Mouse (Mus musculus) neural tube, embryonic 14.5 days (tissue): ENCODE results near the gene Gm21244. TPM values are rescaled to one million over a fixed set of nuclear protein-coding genes. Genes with fewer than 3 reads are reported as not detected.
"Not testable (repeated sequence)": the region's sequence is repeated elsewhere in the genome, so short reads cannot be mapped to it uniquely, and the experiment has no call there.

Experiments used
- ATAC-seq: fragments of 200-750 bp; cut with Nextera tagmentation; 2 replicates; pipeline ENCODE4 v1.8.0; 2017; ENCODE audit warnings: low read depth, mild to moderate bottlenecking, moderate TSS enrichment, moderate library complexity
- H3K27ac ChIP-seq: fragments of 300-500 bp; sonication (generic); 2 replicates; pipeline ENCODE4 v1.5.1; 2014; ENCODE audit warnings: low read depth, mild to moderate bottlenecking, control low read depth, low read length, moderate library complexity, mixed read lengths
- H3K27me3 ChIP-seq: fragments of 300-500 bp; sonication (generic); 2 replicates; pipeline ENCODE4 v1.6.1; 2014; ENCODE audit warnings: low read length; ENCODE audit not compliant: control insufficient read depth, insufficient read depth
- H3K36me3 ChIP-seq: fragments of 300-500 bp; sonication (generic); 2 replicates; pipeline ENCODE4 v1.6.1; 2014; ENCODE audit warnings: low read length, mixed read lengths; ENCODE audit not compliant: control insufficient read depth, insufficient read depth
- H3K4me1 ChIP-seq: fragments of 300-500 bp; sonication (generic); 2 replicates; pipeline ENCODE4 v1.6.1; 2014; ENCODE audit warnings: low read length; ENCODE audit not compliant: control insufficient read depth, insufficient read depth
- H3K4me2 ChIP-seq: fragments of 300-500 bp; sonication (generic); 2 replicates; pipeline ENCODE4 v1.6.1; 2014; ENCODE audit warnings: mild to moderate bottlenecking, low read depth, low read length, control low read depth
- H3K4me3 ChIP-seq: fragments of 300-500 bp; sonication (generic); 2 replicates; pipeline ENCODE4 v1.5.1; 2014; ENCODE audit warnings: low read depth, low read length, control low read depth, mixed read lengths
- H3K9ac ChIP-seq: fragments of 300-500 bp; sonication (generic); replicated peaks from 2 replicates; pipeline ENCODE4 v1.6.1; 2014; ENCODE audit warnings: low read depth, mild to moderate bottlenecking, control low read depth, low read length, mixed read lengths
- H3K9me3 ChIP-seq: fragments of 300-500 bp; sonication (generic); 2 replicates; pipeline ENCODE4 v1.6.1; 2016; ENCODE audit warnings: low read length; ENCODE audit not compliant: control insufficient read depth
- WGBS: fragments of 180-500 bp; shearing (Covaris S2); extraction: QIAGEN DNeasy Blood & Tissue Kit; methylation state at CpG from one replicate; pipeline ENCODE4 v1.1.7; 2014; 5-methylcytosine and 5-hydroxymethylcytosine counted together
- polyA plus RNA-seq: library from polyadenylated mRNA; unstranded; fragments of >200 nt; fragmentation: Nextera tagmentation; extraction: Ambion mirVana; gene quantifications from 2 replicates; pipeline ENCODE4 v1.2.1, GENCODE M21; 2014

Gene Gm21244
- polyA plus RNA-seq: not detected in 2 replicates

DNA sequence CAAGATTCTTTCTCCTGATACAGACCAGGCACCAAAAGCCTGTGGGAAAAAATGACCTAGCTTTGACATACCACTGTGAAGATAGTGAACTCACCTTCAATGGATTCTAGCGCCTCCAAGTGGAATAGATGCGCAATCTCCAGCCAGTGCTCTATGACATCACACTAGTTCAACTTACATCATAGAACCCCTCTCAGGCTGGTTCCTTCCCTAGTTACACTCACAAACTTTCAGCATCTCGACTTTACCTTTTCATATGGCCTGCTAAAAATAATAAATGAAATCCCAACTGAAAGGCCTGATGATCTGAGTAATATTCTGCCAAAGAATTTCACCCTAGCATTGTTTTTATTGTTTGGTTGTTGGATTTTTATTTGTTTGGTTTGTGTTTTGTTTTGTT is at the start of gene Gm21244:
Gm21244 (minus strand) TSS at position 101 of the 400 bp plus-strand sequence.
- not testable (repeated sequence) for H3K4me2 ChIP-seq, H3K27me3 ChIP-seq, H3K4me1 ChIP-seq, H3K9ac ChIP-seq, ATAC-seq, H3K4me3 ChIP-seq, H3K36me3 ChIP-seq, H3K9me3 ChIP-seq, H3K27ac ChIP-seq
- no CpG with 5 or more reads among the region's 3 CpGs for WGBS

Other genes with a start within 250 kb of the Gm21244 start
- gene Gm28998, start 84.5 kb upstream of the Gm21244 start, polyA plus RNA-seq: not detected in 2 replicates
- not detected in 2 replicates for gene Gm21788, start 235.7 kb upstream of the Gm21244 start, polyA plus RNA-seq